Mouse (Mus musculus) natural killer cell, adult 2 months (primary cell): Measurements from ENCODE around the gene Grm7.

ENCODE experiments used
- DNase-seq, 2 experiments: peaks; one replicate each; pipeline ENCODE4 v3.0.0; 2022; ENCODE audit warnings: low spot score in 2 of 2

Gene Grm7

DNA sequence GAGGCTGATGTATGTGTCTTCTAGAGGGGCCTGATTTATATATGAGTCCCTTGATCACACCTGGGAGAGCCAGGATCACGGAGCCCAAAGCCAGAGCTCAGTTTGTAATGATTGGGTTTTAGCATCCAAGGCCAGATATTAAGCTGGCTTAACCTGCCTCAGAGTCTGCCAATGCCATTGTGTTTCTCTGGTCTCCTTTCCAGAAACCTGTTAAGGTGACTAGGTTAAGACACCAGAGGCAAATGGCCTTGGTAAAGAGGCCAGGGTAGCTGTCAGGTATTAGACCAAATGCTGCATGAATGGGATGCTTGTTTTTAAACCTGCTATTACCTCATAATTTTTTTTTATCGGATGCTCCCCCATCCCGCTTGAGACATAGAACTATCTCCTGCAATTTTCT is 722.7 kb downstream of the Grm7 start:
- no peak for DNase-seq

DNA sequence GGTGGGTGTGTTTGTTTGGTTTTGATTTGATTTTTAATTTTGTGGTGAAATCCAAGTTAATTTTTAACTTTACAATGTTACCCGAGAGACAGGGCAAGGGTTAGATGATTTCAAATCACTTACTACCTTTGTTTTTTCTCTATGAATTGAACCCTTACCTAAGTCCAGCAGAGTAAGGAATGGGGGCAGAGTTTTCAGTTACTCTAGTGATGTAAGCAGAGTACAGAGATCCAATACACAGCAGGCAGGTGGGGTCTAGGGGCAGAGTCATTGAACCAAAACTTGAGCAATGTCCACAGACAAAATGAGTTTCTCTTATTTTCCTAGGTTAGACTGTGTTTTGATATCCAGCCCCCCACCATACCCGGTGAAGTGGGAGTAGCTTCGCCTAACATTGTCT is 723.2 kb downstream of the Grm7 start:
- DNase-seq: no peak

DNA sequence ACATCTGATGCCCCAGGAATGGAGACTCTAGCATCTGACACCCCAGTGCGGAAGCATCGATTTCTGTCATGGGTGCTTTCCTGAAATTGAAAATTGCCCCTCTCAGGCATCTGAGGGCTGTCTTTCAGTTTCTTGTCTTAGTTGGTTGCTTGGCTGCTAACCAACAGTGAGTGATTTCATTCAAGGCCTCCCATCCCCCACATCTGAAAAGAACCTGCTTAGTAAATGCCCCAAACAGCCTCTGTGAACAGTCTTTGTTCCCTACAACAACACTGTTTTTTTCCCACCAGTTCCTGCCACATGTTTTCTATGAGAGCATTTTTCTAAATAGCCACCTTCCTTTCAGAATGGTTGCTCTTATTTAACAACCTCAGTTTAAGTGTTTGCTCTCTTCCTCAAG is 723.6 kb downstream of the Grm7 start:
- no peak for DNase-seq

DNA sequence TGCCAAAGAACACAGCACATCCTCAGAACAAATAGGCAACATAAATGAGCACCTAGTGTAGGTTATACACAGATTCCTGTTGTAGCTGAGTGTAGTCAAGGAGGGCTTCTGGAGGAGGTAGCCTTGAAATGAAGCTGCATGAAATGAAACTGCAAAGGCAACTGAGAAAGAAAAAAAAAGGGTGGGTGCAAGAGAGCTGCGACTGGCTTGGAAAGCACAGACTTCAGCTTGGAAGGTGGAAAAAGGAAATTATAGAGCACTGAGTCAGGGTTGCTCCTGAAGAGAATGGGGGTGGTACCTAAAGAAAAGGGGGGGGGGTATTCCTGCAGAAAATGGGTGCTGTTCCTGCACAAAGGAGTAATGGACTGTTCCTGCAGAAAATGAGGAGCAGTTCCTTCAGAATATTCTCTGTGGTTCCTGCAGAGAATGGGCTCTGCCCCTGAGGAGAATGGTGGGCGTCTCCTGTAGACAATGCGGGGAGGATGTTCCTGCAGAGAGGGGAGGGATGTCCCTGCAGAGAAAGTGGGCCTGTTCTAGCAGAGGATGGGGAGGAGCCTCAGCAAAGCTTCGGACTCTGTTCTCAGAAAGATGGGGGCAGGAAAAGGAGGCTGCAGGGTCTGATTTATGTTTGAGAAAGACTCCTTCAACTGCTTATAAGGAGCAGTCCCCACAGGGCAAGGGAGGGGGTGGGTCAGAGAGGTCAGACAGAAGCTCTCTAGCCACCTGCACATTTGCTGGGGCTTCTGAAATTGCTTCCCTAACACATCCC is 726.4 kb downstream of the Grm7 start:
- no peak for DNase-seq

DNA sequence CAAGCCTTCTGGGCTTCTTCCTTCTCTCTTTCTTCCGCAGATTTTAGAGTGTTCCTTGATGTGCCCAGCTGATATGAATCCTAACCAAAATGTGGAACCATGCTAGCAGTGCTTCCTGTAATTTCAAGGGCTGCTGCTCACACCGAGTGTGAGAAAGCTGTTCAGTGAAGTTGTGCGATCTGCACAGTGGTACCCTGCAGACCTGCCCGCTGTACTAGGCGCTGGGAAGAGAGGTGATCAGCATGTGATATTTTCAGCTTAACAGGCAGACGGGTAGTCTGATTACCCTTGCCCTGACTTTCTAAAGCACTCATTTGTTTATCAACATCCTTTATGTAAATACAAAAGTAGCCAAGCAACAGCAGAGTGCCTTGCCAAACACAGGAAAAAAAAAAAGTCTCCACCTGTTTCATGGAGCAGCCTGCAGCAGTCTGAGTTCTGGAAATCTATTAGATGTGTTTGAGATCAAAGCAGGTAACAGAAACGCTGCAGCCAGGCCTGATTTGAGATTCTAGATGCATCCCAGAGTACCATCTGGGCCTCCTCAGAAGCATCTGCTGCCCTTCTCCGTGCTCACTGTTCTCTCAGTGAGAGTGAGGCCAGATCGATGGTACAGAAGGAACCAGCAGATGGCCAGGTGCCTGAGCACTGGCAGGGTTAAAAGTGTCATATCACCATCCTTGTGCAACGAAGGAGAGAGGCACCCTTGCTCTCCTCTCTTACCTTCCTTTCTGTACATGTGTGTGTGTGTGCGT is 727.4 kb downstream of the Grm7 start:
- DNase-seq: no peak

DNA sequence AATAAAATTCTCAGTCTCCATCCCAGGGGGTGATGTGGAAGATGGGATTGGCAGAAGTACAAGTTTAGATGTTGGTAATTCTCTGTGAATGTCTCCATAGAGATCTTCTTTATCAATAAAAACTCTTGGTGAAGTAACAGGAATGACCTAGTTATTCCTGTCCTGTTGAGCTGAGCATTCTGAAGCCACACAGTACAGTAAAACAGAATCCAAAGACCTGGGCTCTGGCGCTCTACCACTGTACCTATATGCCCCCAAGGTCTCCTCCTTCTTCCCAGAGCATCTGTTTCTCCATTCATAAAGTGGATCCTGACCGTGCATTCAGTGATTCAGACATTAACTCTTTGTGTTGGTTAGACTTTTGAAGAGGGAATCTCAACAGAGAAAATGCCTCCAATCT is 735.3 kb downstream of the Grm7 start:
- no peak for DNase-seq

DNA sequence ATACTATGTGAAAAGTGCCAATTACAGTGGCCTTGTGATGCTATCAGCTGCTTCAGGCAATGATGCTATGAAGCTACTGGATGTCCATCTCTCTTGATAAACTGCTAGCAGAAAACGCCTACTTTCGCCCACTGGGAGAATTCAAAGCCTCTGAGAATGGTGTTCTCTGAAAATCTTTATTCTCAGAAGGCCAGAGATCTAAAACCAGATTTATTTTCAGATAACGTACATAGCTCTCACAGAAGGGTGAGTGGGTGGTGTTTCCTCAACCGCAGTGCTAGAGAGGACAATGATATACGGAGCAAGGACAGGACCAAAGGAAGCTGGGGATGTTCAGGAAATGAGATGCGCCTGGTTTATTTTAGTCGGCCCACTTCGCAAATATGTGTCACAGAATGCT is 763.4 kb downstream of the Grm7 start:
- no peak for DNase-seq

DNA sequence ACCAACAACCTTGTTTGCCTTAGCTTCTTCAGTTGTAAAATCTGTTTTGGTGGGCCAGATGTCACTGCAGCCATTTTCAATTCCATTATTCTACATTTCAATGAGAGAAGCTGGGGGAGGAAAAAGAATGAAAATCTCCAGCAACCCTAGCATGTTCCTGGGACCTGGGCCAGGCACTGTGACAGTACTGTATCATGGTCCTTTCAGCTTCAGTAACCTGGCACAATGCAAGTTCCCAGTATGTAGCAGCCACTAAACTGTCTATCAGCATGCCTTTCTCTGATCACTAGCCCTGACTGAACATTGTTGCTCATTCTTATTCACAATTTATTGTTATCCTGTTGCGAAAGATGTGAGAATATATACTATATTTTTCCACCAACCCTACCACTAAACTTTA is 779.4 kb downstream of the Grm7 start:
- no peak for DNase-seq

DNA sequence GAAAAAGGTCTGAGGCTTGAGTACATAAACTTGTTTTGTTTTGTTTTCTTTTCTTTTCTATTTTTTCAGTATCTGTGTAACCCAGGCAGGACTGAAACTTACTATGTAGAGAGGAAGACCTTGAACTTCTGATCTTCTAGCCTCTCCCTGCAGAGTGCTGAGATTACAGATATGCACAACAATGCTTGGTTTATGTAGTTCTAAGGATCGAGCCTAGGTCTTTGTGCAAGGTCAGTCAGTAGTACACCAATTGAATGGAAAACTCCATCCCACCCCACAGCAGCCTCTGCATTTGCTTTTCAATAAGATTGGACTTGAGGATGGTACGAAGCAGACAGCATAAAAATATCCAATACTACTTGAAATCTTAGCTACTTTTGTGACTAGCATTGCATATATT is 800.8 kb downstream of the Grm7 start:
- no peak for DNase-seq

DNA sequence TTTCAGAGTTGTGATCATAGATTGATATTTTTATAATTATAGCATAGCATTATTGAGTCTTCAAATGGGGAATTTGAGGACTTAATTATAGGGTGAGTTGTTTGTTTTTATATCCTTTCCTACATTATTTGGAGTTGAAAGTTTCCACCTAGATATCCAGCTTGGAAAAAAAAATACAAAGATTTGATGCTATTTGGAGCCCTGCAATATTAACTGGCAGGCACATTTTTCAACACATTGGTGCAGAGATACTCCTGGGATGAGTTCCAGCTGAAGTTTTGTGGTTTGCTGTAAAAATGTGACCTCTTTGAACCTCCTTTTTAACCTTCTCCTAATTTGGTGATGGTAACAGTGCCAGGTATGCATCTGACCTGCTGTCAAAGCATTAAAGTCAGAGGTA is 802.5 kb downstream of the Grm7 start:
- no peak for DNase-seq

DNA sequence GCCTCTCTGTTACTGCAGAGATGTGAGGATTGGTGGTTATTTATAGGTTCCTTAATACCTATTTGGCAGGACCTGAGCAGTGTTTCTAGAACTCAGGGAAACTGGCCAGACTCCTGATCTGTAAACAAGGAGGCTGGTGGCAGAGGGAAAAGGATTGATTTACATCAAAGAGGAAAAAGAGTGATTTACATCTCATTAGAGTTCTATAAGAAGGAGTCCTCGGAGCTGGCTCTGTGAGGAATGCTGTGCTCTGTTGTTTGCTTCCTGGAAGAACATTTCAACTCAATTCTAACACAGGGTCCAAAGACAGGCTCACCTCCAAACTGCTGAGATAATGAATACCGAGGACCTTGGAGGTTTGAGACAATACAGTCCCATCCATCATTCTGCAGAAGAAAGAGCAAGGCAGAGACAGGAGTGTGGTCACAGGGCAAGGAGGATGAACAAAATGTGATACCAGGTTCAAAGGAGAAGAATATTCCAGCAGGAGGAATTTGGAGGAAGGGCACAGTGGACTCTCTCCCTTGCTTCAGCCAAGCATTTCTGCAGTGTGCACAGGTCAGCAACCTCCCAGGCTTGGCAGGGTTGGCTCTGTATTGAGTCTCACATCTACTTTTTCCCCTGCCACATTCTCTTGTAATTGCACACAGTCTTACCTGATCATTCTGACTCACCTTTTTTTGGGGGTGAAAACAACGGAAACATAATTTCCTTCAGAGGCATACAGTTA is 803.8 kb downstream of the Grm7 start:
- DNase-seq: no peak

DNA sequence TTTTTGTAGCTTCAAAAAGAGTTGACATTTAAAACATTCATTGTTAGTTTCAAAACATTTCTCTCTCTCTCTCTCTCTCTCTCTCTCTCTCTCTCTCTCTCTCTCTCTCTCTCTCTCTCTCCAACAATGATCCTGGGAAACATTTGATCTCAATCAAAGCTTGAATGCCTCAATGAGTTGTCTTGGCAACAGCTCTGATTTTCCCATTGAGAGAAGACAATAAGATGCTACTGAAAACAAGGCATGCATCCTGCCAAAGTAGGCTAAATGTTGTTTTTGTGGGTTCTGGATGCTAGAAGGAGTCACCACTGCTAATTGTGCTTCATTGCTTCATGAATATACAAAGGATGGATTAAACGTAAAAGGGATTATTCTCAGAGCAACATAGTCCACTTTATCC is 836.5 kb downstream of the Grm7 start:
- DNase-seq: no peak

DNA sequence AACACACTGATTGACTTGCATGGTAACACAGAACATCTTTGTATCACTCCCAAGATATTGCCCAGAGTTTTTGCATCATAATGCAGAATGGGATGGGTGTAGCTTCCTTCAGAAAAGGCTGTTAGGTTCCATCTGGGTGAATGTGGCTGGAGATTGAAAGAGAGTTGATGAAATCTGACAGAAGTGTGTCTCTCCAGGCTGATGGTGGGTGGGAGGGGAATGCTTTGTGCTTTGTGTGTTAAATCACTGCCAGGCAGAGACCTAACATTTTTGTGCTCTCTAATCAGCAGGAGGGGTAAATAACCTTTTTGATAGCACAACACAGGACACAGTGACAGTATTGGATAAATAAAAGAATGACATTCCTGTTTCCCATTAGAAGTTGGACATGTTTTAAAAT is 840.7 kb downstream of the Grm7 start:
- no peak for DNase-seq

DNA sequence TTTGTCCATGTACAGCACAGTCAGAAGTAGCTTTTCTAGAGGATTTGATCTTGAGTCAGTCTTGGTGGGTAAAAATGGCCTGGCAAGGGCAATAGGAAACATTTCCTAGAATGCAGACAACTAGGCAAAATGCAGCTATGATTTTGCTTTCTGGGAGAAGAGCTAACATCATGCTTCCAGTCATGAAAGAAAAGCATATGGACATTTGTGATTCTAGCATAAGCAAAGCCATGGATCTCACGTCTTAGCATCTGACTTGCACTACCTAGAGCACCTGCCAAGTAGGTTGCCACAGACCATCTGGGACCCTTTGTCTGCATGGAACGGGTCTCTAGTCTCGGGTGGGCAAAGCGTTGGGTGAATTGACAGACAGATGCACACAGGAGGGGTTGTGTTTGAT is 842.2 kb downstream of the Grm7 start:
- DNase-seq: no peak

DNA sequence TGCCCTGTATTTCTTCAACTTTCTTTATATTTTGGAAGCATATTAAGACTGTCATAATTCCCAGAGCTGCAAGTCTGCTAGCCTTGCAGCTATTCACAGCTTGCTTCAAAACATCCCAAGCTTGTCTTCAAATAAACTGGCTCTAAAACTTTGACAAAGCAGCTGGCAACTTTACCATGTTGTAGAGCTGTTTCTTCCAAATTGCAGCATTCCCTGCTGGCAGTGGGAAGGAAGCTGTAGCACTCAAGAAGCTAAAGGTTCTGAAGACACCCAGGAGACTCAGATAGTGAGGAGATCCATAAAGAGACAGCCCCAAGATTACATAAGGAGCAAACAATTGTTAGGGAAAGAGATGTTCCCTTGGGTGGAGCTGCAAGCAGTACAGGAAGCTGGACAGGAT is 846.8 kb downstream of the Grm7 start:
- DNase-seq: no peak

DNA sequence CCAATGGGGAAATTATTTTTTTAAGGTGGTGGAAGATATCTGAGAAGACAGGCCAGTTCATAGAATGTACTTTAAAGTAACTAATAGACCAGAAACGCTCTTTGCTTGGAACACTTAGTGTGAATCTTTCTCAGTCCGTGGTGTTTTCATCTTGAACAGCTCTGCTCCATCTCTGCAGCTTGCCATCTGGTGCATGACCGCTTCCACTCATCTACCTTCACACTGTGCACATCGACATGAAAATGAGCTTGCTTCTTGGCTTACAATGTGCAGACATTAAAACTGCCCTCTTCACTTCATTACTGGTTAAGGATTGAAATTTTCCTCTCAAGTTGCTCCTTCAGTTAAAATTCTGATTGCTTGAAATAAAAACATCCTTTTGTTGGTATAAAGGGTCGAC is 854.2 kb downstream of the Grm7 start:
- no peak for DNase-seq

DNA sequence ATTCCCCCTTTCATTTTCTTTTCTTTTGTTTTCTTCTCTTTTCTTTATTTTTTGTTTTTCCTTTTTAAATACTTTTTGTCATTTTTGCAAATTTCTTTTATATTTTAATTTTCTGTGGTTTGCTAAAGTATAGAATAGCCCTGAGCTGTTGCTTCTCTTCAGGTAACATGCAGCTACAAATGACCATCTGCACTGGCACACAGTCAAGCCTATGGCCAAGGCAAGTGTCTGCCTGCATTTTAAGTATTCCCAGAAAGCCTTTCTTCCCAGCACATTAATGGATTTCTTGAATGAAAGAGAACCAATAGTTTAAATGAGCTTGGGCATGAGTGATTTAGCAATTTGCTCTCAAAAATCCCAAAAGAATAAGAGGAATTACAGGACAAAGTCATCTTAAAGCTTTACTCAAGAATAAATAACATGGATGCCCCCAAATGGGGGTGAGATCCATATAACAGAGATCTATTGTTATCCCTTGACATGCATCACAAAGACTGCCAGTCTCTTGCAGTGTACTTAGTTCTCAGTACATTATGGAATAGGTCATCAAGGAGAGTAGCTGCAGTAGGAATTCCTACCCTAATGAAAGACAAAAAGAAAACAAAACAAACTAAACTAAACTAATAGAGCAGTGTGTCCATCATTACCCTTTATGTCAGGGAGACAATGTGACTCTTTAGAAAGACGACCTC is 865.5 kb downstream of the Grm7 start:
- no peak for DNase-seq

DNA sequence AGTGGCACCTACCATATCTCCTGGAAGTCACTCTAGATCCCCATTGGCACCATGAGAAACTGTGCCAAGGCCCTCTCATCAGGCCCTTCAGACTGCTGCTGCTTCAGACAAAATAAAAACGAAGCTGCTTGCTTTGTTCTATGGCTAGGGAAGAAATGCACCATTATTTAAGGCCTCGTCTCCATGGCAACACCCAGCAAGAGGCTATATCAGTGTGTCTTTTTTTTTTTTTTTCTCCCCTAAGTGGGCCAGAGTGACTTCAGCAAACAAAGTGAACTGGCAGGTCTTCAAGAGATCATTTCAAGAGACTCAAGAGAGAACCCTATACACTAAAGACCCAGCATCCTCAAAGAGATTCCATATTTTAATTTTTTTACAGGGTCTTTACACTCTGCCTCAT is 867.0 kb downstream of the Grm7 start:
- no peak for DNase-seq

DNA sequence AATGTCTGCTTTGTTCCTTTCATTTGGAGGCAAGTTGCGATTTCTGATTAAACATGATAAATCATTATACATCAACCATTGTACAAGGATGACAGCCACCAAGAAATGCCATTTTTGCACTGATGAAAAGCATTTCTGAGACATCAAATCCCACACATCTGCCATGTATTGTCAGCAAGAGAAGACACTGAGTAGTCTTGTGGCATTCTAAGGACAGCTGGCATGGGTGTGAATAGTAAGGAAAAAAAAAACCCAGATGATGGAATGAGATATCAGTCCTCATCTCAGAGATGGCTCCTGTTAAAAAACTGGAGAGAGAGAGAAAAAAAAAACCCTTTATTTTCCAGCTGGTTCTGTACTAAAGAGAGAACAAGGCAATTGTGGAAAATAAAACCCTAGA is 875.8 kb downstream of the Grm7 start:
- no peak for DNase-seq

DNA sequence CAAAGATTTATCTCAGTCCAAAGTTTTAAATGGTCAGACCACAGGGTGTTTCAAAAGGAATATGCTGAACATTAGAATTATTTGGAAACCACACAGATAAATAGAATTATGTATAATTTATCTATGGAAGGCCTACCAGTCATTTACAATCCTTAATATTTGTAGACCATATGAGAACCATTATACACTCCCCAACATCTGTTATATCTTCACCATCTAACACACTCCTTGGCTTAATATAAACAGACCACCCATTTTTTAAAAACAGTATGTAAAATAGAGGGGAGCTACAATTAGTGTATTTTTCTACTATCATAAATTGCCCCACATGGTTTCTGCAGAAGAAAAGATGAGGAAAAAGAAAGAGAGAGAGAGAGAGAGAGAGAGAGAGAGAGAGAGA is 876.7 kb downstream of the Grm7 start:
- DNase-seq: no peak

DNA sequence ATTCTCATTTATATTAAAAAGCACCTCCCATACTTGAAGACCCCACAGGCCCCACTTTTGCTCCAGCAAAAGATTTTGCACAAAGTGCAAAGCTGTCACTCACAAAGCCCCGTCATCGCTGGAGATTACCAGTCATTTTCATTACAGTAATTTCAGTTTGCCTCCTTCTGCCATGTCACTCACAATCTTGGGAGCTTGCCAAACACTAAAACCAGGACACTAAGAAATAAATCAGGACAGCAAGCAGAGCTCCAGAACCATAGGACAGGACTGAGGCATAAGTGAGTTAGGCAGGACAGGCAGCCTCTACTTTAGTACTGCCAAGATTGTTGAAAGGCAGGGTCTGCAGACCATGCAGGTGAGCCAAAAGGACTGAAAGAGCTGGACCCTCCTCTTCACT is 884.6 kb downstream of the Grm7 start:
- no peak for DNase-seq

DNA sequence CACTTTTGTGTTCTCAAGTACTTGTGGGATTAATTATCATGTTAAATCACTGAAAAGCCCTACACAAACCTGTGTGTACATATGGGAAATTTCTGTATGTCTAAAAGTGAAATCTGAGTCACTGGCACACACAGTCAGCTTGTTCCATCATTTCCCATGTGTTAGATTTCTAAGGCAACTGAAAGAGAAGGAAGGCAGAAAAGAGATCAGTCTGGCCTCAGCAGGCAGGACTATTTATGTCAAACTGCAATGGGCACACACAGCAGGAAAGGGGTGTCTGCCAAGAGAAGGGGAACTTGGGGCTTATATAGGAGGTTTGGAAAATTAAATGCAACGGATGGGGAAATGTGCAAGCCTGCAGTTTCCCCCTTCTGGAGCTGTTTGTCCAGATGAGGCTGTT is 913.2 kb downstream of the Grm7 start:
- DNase-seq: no peak
